Mouse (Mus musculus): ENCODE measurements around the gene Zfp641. TPM values are rescaled to one million over a fixed set of nuclear protein-coding genes. Genes with fewer than 3 reads are reported as not detected.
A peak's percentile ranks its signal among the peaks of the same experiment; 100 is the strongest.

Zfp641 gene
- 0.38 and 0.40 TPM in 2 replicates for polyA plus RNA-seq (2011; ENCODE audit: insufficient read length, low read depth, missing spikeins)

DNA sequence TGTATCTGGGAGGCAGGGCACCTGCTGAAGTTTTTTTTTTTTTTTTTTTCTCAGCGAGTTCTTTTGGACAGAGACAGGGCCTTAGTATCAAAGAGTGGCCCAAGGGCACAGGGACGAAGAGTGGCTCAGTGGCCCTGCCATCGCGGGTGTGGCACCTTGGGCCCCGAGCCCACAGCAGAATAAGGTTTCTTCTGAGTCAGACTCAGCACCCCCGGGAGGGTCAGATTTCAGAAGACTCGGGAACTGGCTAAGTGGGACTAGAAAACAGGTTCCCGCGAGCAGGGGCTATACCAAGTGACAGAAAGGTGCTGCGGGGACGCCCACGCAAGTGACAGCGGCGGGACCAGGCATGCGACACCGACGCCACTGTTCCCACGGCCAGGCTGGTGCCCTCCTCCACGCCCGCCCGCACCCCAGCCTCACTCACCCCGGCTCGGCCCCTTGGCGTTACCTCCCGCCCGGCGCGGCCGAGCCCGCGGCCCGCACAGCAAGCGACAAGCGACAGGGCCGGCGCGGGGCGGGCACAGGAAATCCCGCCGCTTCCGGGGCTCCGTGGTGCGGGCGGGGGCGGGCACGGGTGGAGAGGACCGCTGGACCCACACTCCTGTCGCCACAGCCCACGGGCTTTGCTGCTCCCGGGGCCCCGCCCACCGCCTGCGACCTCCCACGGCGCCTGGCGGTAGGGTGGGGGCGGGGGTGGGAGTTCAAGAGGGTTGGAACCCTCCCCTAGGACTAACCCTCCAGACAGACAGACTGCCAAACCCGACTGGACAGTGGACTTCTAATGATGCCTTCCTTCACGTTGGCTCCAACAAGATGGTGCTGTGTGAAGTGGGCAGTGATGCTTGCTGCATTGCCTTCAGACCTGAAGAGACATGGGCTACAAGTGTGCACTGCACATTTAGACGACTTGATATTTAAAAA, at the start of gene Zfp641:
TSS of gene Zfp641 (minus strand) at position 534 of the 924 bp plus-strand sequence.
- Histone ChIP-seq H3K4me1 (ENCODE audit: control insufficient read depth, insufficient read depth, low read length) (no peaks in the 10 kb centered on the region), H3K27ac (ENCODE audit: insufficient read depth, low read length) (no peak within 1 kb of the TSS), H3K4me3 (ENCODE audit: insufficient read depth, low read length) (peak within 1 kb of the TSS; percentile 38)
- no peak for TF ChIP-seq CTCF (IDR thresholded peaks at IDR 0.05; ENCODE audit: borderline replicate concordance, insufficient read depth, low read length)
- TF ChIP-seq POLR2A (IDR thresholded peaks at IDR 0.05; ENCODE audit: low read depth, low read length): no peak

DNA sequence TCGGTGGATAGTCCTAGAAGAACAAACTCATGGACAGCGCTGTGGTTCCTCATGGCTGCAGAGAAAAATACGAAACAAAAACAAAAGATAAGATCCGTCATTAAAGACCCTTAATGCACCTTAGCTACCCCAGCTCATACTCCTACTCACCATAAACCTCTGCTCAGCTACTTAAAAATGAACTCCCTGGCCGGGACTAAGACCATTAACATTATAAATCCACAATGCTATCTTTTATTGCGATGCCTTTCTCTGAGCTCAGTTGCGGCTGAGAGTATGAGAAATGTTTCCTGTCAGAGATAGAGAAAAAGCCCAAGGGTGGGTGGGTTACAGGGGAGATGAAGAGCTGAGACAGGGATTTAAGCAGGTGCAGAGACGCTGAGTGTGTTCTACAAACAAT, 44.9 kb upstream of the Zfp641 start, which contains the start of gene Olfr284:
TSS of gene Olfr284 (minus strand) at position 101 of the 400 bp plus-strand sequence.
- no peak within 1 kb of the TSS for H3K4me3 ChIP-seq (ENCODE audit: insufficient read depth, low read length)
- no peak for TF ChIP-seq CTCF (IDR thresholded peaks at IDR 0.05; ENCODE audit: borderline replicate concordance, insufficient read depth, low read length)
- no peak for TF ChIP-seq POLR2A (IDR thresholded peaks at IDR 0.05; ENCODE audit: low read depth, low read length)
- H3K27ac ChIP-seq (ENCODE audit: insufficient read depth, low read length): no peak within 1 kb of the TSS
- no peaks in the 10 kb centered on the region for H3K4me1 ChIP-seq (ENCODE audit: control insufficient read depth, insufficient read depth, low read length)

DNA sequence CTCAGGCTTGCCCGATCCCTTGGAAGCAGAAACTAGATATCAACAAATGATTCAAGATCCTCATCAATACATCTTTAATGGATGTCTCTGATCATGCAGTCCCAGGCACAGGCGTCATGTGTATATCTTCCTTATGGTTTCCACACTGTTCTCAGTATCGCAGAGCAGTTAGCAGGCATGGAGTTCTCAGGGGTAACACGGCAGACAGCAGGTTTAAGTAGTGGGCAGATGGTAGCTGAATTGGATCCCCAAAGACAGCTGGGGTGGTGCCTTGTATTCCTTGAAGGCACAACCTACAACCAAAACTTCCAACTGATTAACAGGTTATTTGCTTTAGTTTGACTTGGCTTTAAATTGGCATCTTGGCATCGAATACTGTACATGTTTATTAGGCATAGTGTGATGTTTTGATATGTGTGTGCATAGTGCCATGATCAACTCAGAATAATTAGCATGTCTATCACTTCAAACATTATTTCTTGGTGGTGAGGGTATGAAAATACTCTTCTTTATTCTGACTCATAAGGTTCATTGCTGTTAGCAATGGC, 21.3 kb upstream of the Zfp641 start, which contains the start of gene Olfr285:
TSS of gene Olfr285 (minus strand) at position 177 of the 548 bp plus-strand sequence.
- TF ChIP-seq POLR2A (IDR thresholded peaks at IDR 0.05; ENCODE audit: low read depth, low read length) (no peak), CTCF (IDR thresholded peaks at IDR 0.05; ENCODE audit: borderline replicate concordance, insufficient read depth, low read length) (no peak)
- Histone ChIP-seq H3K4me1 (ENCODE audit: control insufficient read depth, insufficient read depth, low read length) (no peaks in the 10 kb centered on the region), H3K4me3 (ENCODE audit: insufficient read depth, low read length) (no peak within 1 kb of the TSS), H3K27ac (ENCODE audit: insufficient read depth, low read length) (no peak within 1 kb of the TSS)

DNA sequence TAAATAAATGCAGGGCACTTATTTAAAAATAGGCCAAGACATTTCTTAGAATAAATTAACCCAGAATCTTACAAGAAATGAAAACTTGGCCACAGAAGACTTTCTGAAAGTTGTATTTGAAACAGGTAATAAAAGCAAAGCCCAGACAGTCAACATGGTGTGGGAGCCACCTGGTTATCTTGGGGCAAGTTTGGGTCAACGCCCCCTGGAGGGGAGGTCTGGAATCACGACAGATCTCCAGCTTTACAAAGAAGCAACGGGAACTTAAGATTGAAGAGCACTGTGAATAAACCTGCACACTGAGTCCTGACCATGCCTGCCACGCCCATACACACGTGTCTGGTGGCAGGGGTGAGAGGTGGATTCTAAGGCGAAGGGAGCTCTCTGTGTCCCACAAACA, 19.7 kb upstream of the Zfp641 start:
- no peak for TF ChIP-seq POLR2A (IDR thresholded peaks at IDR 0.05; ENCODE audit: low read depth, low read length)
- H3K4me1 ChIP-seq (ENCODE audit: control insufficient read depth, insufficient read depth, low read length): no peaks in the 10 kb centered on the region

DNA sequence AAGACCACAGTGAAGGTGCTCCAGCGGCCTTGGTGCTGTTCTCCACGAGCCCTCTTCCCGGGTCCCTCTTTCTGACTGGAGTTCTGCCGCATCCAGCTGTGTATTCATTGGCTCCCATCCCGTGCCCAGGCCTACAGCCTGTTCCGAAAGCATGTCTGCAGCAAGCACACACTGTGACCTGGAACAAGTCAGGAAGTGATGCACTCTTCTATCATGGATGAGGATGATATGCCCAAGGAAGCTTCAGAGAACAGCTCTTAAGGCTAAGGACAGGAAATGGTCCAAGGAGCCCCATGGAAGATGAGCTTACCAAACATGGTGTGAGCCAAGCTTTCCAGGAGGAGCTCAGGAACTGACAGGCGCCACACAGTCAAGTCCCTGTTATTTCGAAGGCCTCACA, 2.3 kb downstream of the Zfp641 start:
- Histone ChIP-seq H3K4me1 (ENCODE audit: control insufficient read depth, insufficient read depth, low read length) (no peaks in the 10 kb centered on the region), H3K27ac (ENCODE audit: insufficient read depth, low read length) (no peak overlapping the region), H3K4me3 (ENCODE audit: insufficient read depth, low read length) (no peak overlapping the region)
- TF ChIP-seq CTCF (IDR thresholded peaks at IDR 0.05; ENCODE audit: borderline replicate concordance, insufficient read depth, low read length) (no peak), POLR2A (IDR thresholded peaks at IDR 0.05; ENCODE audit: low read depth, low read length) (no peak)

More for the DNA sequence above, 19.7 kb upstream of the Zfp641 start:
- Histone ChIP-seq H3K4me3 (ENCODE audit: insufficient read depth, low read length) (no peak overlapping the region), H3K27ac (ENCODE audit: insufficient read depth, low read length) (no peak overlapping the region)

DNA sequence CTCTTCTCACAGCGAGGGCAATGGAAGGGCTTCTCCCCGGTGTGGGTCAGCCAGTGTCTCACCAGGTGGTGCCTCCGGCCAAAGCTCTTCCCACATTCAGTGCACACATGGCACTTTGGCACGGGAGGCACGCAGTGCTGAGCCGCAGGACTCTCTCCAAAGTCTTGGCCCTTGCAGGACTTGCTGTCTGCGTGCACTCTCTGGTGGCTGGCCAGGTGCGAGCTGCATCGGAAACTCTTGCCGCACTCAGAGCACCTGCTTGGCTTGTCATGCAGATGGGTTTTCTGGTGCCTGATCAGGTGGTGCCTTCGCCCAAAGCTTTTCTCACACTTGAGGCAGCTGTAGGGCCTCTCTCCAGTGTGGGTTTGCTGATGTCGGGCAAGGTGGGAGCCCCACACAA, 7.4 kb downstream of the Zfp641 start:
- TF ChIP-seq CTCF (IDR thresholded peaks at IDR 0.05; ENCODE audit: borderline replicate concordance, insufficient read depth, low read length) (no peak), POLR2A (IDR thresholded peaks at IDR 0.05; ENCODE audit: low read depth, low read length) (no peak)
- Histone ChIP-seq H3K4me1 (ENCODE audit: control insufficient read depth, insufficient read depth, low read length) (no peaks in the 10 kb centered on the region), H3K4me3 (ENCODE audit: insufficient read depth, low read length) (no peak overlapping the region), H3K27ac (ENCODE audit: insufficient read depth, low read length) (no peak overlapping the region)

DNA sequence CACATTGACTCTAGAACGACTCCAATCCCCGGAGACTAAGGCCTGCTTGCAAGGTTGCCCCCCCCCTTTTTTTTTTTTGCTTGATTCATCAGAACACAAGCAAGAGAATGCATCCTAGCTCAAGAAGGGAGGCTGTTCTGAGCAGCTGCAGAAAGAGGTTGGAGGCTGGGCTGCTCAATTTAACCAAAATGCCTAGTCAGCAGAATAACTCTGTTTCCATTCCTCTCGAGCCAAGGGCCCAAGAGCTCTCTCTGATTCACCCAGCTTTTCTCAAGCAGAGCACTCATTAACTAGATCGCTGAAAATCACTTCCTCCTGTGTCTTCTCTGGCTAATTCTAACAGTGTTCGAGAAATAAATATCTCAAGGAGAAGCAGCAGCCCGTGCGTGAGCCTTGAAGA, 9.5 kb downstream of the Zfp641 start:
- Histone ChIP-seq H3K4me1 (ENCODE audit: control insufficient read depth, insufficient read depth, low read length) (no peaks in the 10 kb centered on the region), H3K27ac (ENCODE audit: insufficient read depth, low read length) (no peak overlapping the region), H3K4me3 (ENCODE audit: insufficient read depth, low read length) (no peak overlapping the region)
- TF ChIP-seq CTCF (IDR thresholded peaks at IDR 0.05; ENCODE audit: borderline replicate concordance, insufficient read depth, low read length) (no peak), POLR2A (IDR thresholded peaks at IDR 0.05; ENCODE audit: low read depth, low read length) (no peak)

DNA sequence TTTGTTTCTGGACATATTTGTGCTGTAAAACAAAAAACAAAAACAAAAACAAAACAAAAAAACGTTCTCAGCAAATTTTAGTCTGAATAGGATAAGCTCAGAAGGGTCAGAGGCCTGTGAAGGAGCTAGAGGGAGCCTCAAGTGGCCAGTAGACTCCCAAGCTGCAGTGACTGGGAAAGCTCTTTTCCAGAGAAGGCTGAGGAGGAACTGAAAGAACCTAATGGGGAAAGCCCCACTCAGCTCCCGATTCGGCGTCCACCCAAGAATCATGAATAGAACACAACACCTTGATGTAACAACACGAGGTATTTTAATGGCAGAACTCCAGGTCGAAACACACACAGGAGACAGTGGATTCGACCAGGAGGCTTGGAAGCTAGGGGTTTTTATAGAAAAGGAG, 38.2 kb downstream of the Zfp641 start:
- Histone ChIP-seq H3K27ac (ENCODE audit: insufficient read depth, low read length) (no peak overlapping the region), H3K4me3 (ENCODE audit: insufficient read depth, low read length) (no peak overlapping the region), H3K4me1 (ENCODE audit: control insufficient read depth, insufficient read depth, low read length) (no peaks in the 10 kb centered on the region)
- no peak for TF ChIP-seq POLR2A (IDR thresholded peaks at IDR 0.05; ENCODE audit: low read depth, low read length)
- no peak for TF ChIP-seq CTCF (IDR thresholded peaks at IDR 0.05; ENCODE audit: borderline replicate concordance, insufficient read depth, low read length)

DNA sequence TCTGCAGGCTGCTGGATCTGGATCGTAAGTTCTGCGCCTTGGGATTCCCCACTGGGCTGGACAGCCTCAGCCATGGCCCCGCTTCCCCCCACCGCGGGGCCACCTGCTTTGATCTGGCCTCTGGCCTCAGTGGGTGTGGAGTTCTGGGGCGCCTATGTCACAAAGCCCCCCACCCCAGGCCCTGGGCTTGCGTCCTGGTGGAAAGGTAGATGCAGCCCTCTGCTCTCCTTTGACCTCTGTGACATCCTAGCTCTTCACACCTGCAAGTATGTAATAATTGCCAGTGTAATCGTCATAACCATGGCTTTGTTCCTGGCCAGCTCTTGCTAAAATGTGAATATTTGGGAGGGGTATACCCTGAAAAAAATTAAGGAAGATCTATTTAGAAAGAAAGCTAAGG, 38.8 kb downstream of the Zfp641 start, which contains the start of gene H1fnt:
TSS of gene H1fnt (minus strand) at position 101 of the 400 bp plus-strand sequence.
- TF ChIP-seq CTCF (IDR thresholded peaks at IDR 0.05; ENCODE audit: borderline replicate concordance, insufficient read depth, low read length): no peak
- Histone ChIP-seq H3K4me3 (ENCODE audit: insufficient read depth, low read length) (no peak within 1 kb of the TSS), H3K4me1 (ENCODE audit: control insufficient read depth, insufficient read depth, low read length) (no peaks in the 10 kb centered on the region), H3K27ac (ENCODE audit: insufficient read depth, low read length) (no peak within 1 kb of the TSS)

DNA sequence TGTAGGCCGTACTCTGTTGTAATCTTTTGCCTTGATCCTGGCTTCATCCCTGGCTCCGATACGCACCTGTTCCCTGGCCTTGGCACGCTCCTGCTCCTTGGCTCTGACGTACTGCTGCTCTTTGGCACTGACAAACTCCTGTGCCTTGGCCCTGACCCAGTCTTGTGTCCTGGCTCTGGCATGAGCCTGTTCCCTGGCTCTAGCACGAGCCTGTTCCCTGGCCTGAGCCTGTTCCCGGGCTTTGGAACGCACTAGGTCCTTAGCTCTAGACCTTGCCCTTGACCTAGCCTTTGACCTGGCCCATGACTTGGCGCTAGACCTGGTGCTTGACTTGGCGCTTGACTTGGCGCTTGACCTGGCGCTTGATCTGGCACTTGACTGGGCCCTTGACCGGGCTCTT, 39.7 kb downstream of the Zfp641 start:
- Histone ChIP-seq H3K4me3 (ENCODE audit: insufficient read depth, low read length) (no peak overlapping the region), H3K4me1 (ENCODE audit: control insufficient read depth, insufficient read depth, low read length) (no peaks in the 10 kb centered on the region), H3K27ac (ENCODE audit: insufficient read depth, low read length) (no peak overlapping the region)
- TF ChIP-seq CTCF (IDR thresholded peaks at IDR 0.05; ENCODE audit: borderline replicate concordance, insufficient read depth, low read length) (no peak), POLR2A (IDR thresholded peaks at IDR 0.05; ENCODE audit: low read depth, low read length) (no peak)

Other genes starting within 250 kb of the Zfp641 start
- 20.6 and 24.4 TPM in 2 replicates for gene Pfkm, start 203.6 kb downstream of the Zfp641 start, polyA plus RNA-seq (2011; ENCODE audit: insufficient read length, low read depth, missing spikeins)
- gene Senp1, start 202.4 kb downstream of the Zfp641 start, polyA plus RNA-seq (2011; ENCODE audit: insufficient read length, low read depth, missing spikeins): 23.3 and 30.6 TPM in 2 replicates
- 26.8 and 31.5 TPM in 2 replicates for gene Asb8, start 130.5 kb downstream of the Zfp641 start, polyA plus RNA-seq (2011; ENCODE audit: insufficient read length, low read depth, missing spikeins)
- 0.18 and 0.22 TPM in 2 replicates for gene Ccdc184, start 129.0 kb downstream of the Zfp641 start, polyA plus RNA-seq (2011; ENCODE audit: insufficient read length, low read depth, missing spikeins)
- gene Olfr288, start 100.6 kb downstream of the Zfp641 start, polyA plus RNA-seq (2011; ENCODE audit: insufficient read length, low read depth, missing spikeins): not detected in 2 replicates
- not detected in 2 replicates for gene Gm44579, start 75.2 kb downstream of the Zfp641 start, polyA plus RNA-seq (2011; ENCODE audit: insufficient read length, low read depth, missing spikeins)
- gene Olfr287, start 75.1 kb downstream of the Zfp641 start, polyA plus RNA-seq (2011; ENCODE audit: insufficient read length, low read depth, missing spikeins): not detected in 2 replicates
- not detected in 2 replicates for gene Olfr286, start 61.7 kb downstream of the Zfp641 start, polyA plus RNA-seq (2011; ENCODE audit: insufficient read length, low read depth, missing spikeins)
- not detected in 2 replicates for gene H1fnt, start 38.9 kb downstream of the Zfp641 start, polyA plus RNA-seq (2011; ENCODE audit: insufficient read length, low read depth, missing spikeins)
- not detected in 2 replicates for gene Olfr285, start 21.2 kb upstream of the Zfp641 start, polyA plus RNA-seq (2011; ENCODE audit: insufficient read length, low read depth, missing spikeins)
- not detected in 2 replicates for gene Olfr284, start 44.8 kb upstream of the Zfp641 start, polyA plus RNA-seq (2011; ENCODE audit: insufficient read length, low read depth, missing spikeins)
- not detected in 2 replicates for gene Olfr283, start 84.8 kb upstream of the Zfp641 start, polyA plus RNA-seq (2011; ENCODE audit: insufficient read length, low read depth, missing spikeins)
- not detected in 2 replicates for gene Olfr282, start 135.1 kb upstream of the Zfp641 start, polyA plus RNA-seq (2011; ENCODE audit: insufficient read length, low read depth, missing spikeins)
- not detected in 2 replicates for gene Olfr281, start 156.4 kb upstream of the Zfp641 start, polyA plus RNA-seq (2011; ENCODE audit: insufficient read length, low read depth, missing spikeins)
- gene OR5BS1P, start 173.7 kb upstream of the Zfp641 start, polyA plus RNA-seq (2011; ENCODE audit: insufficient read length, low read depth, missing spikeins): not detected in 2 replicates
- gene Lalba, start 186.6 kb upstream of the Zfp641 start, polyA plus RNA-seq (2011; ENCODE audit: insufficient read length, low read depth, missing spikeins): not detected in 2 replicates
- gene Olfr279, start 196.2 kb upstream of the Zfp641 start, polyA plus RNA-seq (2011; ENCODE audit: insufficient read length, low read depth, missing spikeins): not detected in 2 replicates
- gene Kansl2, start 238.1 kb upstream of the Zfp641 start, polyA plus RNA-seq (2011; ENCODE audit: insufficient read length, low read depth, missing spikeins): 91.2 and 117 TPM in 2 replicates

All from embryonic fibroblast, embryonic 13.5 days (primary cell).